Mouse (Mus musculus): ENCODE results near the gene Ppt2. TPM values are rescaled to one million over a fixed set of nuclear protein-coding genes. Genes with fewer than 3 reads are reported as not detected.

Ppt2 gene
- total RNA-seq, 2 experiments from 2014 or later: 39.0 to 45.7 TPM

DNA sequence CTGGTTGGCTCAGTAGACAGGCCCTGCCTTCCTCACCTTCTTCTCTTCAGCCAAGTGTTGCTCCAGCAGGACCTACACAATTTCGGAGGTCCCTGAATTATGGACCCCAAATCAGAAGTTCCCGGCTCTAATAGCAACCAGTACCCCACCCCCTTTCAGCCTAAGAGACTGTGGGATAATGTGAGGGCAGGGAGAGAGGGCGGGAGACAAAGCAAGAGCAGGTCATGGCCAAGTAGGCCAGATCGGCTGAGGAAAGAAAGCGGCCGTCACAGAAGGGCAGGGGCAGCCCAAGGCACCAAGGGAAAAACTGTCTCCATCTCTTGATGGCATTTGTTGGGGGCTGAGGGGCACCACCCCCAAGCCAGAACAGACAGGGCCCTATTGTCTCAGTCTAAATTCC lies 12.4 kb downstream of the Ppt2 start, which contains the start of gene Egfl8:
Egfl8 (minus strand) TSS at position 101 of the 400 bp plus-strand sequence.
- intact Hi-C loops (cut with DNase I): loop anchor here (5.0 kb wide), 3 partner anchors 44 to 104 kb away; no protein-coding TSS in a partner anchor
- DNase-seq: no peak

DNA sequence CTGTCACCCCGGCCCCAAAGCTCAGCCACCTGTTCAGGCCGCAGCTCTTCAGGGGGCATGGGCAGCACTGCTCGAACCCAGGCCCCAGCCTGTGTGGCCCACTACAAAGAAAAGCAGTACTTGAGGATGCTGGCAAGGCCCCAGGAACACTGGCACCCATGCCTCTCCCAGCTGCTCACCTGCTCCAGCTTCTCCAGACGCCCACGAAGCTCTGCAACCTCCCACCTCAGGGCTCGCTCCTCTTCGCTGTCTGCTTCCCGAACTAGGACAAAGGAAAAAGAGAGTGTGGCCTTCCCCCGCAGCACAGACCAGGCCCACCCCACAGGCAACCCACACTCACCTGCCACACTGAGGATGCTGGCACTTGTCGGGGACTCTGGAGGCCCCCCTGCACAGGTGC lies 14.5 kb downstream of the Ppt2 start:
- intact Hi-C loops (cut with DNase I): no loop called here
- no peak for DNase-seq

DNA sequence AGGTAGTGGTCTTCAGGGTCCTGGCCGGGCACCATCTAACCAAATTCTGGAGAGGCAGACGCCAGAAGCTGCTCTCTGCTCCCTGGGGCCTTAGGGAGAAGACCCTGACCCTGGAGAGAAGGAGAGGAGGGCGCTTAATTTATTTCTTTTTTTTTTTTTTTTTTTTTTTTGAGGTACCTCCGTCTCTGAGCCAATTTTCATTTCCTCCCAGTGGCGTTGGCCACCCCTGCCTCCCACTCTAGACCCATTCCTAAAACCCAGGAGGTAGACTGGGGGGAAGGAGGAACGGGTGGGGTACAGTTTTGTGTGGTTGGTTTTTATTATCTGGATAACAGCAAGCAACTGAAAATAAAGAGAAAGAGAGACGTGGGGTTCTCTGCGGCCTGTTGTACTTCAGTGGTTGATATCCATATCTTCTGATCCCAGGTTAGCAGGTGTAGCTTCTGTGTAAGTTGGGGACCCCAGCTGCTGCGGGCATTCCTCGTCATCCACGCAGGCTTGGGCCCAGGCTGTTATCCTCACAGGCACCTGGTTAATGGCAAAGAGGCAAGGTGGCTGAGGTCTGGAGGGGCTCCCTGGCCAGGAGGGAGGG lies 15.2 kb downstream of the Ppt2 start:
- intact Hi-C loops (cut with DNase I): no loop called here
- no peak for DNase-seq

DNA sequence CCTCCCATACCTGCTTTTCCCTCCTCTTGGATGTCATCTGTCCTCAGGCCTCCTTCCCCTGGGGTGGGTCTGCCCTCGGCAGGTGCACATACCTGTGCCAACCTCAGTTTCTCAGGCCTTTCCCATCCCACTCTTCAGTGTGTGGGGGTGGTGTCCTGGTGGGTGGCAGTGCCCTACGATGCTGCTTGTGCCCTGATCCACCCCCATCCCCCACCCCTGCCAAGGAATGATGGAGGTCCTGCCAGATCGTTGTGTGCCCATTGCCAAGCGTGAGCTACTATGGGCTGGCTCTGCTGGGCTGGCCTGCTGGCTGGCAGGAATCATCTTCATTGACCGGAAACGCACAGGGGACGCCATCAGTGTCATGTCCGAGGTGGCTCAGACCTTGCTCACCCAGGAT lies 17.3 kb downstream of the Ppt2 start:
- DNase-seq: no peak
- intact Hi-C loops (cut with DNase I): no loop called here

DNA sequence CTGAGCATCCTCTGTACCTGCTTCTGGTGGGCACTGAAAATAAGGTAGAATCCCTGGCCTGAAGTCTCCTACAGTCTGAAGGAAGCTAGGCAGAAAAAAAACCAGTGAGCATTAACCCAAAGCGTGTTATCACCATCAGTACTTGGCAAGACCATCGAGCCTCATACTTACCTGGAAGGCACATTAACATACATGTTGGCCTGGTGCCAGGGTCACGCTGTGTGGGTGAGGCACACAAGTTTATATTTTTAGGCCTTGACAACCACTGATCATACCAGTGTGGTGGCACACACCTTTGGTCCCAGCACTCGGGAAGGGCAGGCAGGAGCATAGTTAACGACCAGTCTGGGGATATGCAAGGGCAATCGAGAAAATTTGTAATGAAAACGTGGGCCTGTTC lies 20.3 kb downstream of the Ppt2 start:
- intact Hi-C loops (cut with DNase I): loop anchor here (10.0 kb wide), 1 partner anchor 483 kb away; the partner anchor contains the start of gene Brd2
- no peak for DNase-seq

DNA sequence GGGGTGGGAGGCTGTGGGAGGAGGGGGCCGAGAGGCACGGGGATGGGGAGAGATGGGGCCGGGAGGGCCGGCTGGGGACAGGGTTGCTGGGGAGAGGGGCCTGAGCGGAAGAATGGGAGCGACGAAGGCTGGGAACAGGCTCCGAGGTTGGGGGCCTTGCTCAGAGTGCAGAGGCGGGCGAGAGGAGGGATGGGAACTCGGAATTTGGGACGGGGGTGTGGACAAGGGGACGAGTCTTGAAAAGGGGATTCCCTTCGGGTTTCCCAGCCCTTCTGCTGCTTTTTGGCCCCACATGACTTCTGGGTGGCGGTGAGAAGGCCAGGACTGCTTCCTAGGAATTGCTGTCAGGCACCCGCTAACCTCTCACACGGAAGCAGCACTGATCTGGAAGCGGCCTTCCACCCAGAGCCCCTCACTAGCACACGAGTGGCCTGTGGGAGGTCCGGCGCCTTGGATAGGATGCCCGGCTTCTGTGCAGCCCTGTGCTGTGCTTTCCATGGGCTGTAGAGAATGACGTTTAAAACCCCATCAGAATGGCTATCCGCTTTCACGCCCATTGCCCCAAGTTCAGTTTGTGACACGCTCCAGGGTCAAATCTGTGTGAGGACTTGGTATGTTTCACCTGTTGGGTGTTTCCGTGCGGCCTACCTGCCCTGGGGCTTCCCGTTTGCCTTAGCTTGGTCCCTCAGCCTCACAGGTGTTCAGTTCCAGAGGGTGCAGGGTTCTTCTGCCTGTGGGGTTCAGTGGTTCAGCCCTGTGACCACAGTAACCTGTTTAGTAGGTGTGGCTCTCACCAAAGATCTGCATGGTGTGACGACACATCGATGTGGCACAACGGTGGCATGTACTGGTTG lies 21.9 kb downstream of the Ppt2 start:
- intact Hi-C loops (cut with DNase I): loop anchor here (10.0 kb wide), 1 partner anchor 482 kb away; the partner anchor contains the start of gene Brd2
- peak in 1 of 2 experiments; percentile 57 for DNase-seq

DNA sequence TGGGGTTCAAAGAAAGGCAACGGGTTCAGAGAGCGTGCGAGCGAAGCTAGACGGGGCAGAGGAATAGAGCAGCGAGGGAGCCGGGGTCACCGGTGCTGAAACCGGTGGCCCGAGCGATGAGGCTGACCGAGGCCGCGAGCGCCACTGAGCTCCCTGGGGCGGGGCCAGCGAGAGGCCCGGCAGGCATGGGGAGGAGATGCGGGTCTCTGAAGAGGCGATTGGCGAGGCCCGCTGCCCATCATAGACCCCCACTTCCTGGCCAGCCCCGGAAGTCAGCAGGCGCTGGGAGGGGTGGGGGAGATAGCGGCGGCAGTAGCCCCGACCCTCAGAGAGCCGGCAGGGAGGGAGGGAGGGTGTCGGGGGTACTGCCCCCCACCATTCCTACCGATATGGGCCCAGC lies 22.7 kb downstream of the Ppt2 start:
- peak; percentile 98 for DNase-seq
- intact Hi-C loops (cut with DNase I): loop anchor here (10.0 kb wide), 1 partner anchor 481 kb away; the partner anchor contains the start of gene Brd2

DNA sequence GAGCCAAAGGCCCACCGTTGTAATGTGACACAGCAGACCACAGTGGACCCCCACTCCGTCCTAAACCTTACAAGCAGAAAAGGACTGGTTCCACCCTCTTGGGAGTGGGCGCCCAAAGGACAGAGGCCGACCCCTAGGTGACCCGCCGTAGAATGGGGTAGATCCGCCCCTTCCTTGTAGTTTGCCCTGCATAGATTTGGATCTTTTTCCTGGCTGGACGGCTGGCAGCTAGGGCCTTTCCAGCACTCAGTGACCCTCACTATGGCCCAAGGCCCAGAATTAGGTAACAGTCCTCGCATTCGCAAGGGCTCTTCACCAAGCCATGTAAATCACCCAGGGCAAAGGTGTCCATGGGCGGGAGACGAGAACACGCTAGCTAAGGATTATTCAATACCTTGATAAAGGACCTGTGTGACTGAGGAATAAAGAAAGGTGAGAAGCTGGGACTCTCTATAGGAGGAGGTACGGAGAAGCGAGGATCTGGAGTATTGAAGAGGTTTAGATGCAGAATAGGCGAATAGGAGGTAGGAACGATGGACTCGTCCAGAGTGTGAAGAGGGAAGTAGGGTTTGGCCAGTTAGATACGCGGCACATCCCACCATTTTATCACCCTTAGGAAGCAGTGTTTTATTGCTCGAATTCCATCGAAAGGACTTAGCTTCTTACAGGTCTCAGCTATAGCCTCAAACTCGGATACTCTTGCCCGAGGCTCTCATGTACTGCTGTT lies 23.6 kb downstream of the Ppt2 start:
- no peak for DNase-seq
- intact Hi-C loops (cut with DNase I): loop anchor here (10.0 kb wide), 1 partner anchor 480 kb away; the partner anchor contains the start of gene Brd2

DNA sequence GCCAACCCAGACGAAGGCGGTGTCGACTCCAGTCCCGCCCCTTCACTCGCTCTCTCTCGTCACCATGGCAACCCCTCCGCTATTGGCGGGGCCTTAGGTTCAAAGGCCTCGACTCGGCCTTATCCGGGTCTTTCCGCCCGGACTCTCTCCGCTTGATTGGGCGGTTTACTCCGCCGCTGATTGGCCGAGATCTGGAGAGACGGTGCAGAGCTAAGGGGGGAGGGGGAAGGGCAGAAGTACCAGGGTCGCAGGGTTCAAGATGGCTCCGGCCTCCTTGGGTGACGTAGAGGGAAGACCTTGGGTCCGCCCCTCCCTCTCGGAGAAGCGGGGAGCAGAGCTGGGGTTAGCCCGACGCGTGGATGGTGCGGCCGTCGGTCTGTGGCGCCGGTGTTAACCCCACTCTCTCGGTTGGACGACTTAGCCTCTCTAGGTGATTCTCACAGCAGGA lies 24.2 kb downstream of the Ppt2 start, which contains the start of gene Agpat1:
Agpat1 (plus strand) TSS at position 202 of the 448 bp plus-strand sequence.
- intact Hi-C loops (cut with DNase I): loop anchor here (10.0 kb wide), 1 partner anchor 479 kb away; the partner anchor contains the start of gene Brd2
- DNase-seq: peak; percentile 99

DNA sequence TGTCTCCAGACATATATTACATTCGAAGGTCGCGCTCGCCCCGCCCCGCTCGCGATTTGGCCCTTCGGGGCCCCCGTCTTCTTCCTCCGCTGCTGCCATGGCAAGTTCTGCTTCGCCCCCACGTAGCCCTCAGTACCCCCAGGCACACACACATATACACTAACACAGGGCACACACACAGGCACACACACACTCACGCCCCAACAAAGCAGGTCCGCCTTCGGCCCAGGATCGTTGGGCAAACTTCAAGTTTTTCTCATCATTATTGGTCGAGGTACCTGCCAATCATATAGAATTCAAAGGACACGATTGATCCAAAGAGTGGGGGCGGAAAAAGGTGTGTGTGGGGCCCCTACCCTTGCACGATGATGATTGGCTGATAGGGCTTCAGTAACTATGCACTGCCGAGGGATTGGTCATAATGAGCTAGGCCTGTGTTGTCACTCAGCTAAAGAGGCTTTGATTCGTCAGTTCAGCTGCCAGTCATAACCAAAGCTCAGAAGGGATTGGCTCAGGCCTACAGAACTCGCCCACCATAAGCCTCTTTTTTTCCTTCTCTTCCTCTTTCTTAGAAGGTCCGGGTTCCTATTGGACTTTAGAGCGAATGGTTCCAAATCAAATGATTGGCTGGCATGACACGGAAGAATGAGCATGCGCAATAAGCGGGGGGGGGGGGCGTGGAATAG lies 24.8 kb downstream of the Ppt2 start, which contains the start of gene Rnf5:
Rnf5 (minus strand) TSS at position 316 of the 686 bp plus-strand sequence.
- intact Hi-C loops (cut with DNase I): loop anchor here (10.0 kb wide), 1 partner anchor 479 kb away; the partner anchor contains the start of gene Brd2
- DNase-seq: peak; percentile 99 to 100

DNA sequence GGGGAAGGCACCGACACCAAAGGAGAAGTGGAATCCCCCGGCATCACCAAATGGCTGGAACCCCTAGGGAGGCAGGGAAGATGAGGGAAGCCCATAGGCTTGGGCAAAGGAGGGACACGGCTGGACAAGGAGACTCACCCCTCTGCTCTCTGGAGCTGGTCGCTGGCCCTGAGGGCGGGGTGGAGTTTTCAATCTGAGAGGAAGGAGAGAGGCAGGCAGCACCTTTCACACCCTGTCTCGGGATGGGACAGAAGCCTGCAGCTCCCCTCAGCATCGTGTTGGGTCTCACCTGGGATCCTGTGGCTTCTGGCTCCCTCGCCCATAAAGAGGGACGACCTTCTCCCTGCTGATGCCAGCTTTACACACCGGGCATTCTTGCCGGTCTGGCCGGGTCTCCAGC lies 26.5 kb downstream of the Ppt2 start:
- no peak for DNase-seq
- intact Hi-C loops (cut with DNase I): loop anchor here (10.0 kb wide), 1 partner anchor 477 kb away; the partner anchor contains the start of gene Brd2

DNA sequence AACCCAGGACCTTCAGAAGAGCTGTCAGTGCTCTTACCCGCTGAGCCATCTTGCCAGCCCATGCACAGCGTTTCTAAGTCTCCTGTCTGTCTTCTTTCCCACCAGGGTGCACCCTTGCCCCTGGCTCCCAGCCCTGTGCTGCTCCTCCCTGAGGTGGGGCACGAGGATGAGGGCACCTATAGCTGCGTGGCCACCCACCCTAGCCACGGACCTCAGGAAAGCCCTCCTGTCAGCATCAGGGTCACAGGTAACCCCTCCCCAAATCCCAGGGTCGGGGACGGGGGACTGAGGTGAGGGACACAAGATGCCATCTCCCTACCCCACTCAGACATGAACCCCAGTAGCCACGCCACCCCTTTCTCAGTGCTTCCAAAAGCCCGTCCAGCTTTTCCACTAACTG lies 28.4 kb downstream of the Ppt2 start:
- intact Hi-C loops (cut with DNase I): loop anchor here (10.0 kb wide), 1 partner anchor 475 kb away; the partner anchor contains the start of gene Brd2
- no peak for DNase-seq

DNA sequence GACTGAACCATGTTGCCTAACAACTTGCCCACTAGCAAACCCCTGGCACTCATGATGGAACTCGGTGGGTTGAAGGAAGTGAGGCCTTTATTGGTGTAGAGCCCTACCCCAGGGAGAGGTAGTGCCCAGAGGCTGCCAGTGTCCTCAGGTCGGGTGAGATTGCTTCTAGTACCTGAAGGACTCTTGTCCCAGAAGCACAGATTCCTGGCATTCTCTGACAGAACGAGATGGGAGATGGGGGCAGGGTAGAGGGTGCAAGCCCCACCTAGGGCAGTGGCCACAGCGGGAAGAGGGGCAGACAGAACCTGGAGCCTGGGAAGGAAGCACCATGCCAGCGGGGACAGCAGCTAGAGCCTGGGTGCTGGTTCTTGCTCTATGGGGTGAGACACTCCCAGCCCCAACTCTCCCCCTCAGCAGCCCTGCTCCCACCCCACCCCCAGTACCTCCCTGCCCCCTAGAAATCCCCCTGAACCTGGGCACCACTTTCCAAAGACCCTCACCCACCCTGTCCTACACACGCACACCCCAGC lies 30.7 kb downstream of the Ppt2 start, which contains the start of gene Ager:
Ager (plus strand) TSS at position 297 of the 530 bp plus-strand sequence.
- DNase-seq: no peak
- intact Hi-C loops (cut with DNase I): no loop called here

DNA sequence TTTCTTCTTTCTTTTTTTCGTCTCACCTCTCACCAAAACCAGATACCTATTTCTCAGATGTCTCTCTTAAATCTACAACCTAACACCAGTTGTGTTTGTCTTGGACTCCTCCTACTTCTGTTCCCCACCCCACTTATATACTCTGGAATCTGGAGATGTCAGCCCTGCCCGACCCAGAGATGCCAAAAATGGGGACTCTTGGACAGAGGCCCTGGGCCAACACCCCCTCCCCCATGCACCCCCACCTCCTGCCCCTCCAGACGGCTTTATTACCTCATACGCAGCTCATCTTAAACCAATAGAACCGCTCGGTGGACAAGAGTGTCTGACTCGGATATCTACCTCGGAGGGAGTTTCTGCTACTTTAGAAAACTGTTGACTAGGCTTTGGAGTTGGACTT lies 32.2 kb downstream of the Ppt2 start:
- intact Hi-C loops (cut with DNase I): no loop called here
- DNase-seq: no peak

DNA sequence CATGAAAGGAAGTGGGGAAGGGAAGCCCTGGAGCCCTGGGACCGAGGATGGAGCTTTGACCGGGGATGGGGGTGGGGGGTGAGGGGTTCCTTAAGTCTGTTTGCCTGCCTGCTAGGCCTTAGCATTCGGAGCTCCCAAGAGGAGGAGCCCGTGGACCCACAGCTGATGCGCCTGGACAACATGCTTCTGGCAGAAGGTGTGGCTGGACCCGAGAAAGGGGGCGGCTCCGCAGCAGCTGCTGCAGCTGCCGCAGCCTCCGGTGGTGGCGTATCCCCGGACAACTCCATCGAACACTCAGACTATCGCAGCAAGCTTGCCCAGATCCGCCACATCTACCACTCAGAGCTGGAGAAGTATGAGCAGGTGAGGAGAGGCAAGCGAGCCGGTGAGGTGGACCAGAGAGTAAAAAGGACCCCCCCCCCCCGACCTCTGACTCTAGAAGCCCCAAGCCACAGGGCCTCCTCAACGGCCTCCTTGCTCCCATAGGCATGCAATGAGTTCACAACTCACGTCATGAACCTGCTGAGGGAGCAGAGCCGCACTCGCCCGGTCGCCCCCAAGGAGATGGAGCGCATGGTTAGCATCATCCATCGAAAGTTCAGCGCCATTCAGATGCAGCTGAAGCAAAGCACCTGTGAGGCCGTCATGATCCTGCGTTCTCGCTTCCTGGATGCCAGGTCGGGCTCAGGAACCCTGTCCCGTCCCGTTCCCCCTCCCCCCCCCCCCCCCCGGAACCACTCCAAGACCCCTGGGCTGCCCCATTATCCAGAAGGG lies 34.4 kb downstream of the Ppt2 start:
- peak in 1 of 2 experiments; percentile 38 for DNase-seq
- intact Hi-C loops (cut with DNase I): no loop called here

DNA sequence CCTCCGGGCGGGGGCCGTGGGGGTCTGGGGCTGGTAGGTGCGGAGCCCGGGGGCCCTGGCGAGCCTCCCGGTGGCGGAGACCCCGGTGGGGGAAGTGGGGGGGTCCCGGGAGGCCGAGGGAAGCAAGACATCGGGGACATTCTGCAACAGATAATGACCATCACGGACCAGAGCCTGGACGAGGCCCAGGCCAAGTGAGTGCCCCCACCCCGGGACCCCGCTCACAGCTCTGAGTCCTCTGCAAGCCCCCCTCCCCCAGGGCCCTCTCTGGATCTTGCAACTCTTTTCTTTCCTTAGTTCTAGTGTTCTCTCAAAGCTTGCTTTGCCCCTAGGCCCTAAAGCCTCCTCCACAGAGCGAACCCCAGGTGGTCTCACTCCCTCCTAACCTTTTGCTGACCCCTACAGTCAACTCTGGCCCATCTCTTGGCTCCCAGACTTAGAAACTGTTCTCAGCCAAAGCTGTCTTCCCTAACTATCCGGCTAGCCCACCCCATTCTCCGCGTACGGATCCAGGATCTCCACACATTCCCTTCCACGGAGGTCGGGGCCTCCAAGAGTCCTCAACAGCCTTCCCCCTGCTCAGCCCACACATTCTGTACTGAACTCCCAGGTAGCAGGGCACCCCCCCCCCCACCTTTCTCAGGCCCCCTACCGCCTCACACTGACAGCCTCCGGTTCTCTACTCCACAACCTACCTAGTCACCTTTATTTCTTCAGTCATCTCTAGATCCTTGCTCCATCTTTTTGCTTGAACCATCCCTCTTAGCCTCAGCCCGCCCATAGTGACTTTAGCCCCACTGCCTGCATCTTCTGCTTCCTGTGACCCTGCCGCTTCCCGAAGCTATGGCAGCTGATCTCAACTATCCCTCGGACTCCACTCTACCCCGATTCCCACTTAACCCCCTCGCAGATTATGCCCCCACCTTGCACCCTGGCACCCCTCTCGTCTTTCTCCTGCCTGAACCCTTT lies 35.4 kb downstream of the Ppt2 start:
- intact Hi-C loops (cut with DNase I): no loop called here
- peak; percentile 48 to 54 for DNase-seq

DNA sequence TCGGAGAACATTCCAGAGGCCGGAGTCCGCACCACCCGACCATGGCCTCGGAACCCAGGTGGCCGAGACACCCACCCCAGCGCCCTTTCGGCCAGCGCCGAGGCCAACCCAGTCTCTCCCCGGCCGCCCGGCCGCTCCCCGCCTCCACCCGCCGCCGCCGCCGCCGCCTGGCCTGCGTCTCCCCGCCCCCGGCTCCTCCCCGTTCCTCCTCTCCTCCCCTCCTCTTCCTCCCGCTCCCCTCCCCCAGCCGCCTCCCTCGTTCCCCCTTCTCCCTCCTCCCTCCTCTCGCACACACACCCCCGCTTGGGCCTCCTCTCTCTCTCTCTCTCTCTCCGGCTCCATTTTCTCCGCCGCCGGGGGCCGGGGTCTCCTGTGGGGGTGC lies 36.3 kb downstream of the Ppt2 start:
- intact Hi-C loops (cut with DNase I): no loop called here

More for the DNA sequence above, 36.3 kb downstream of the Ppt2 start:
- DNase-seq: peak; percentile 90 to 91
